Mouse (Mus musculus) brain, embryonic 14.5 days (tissue): Measurements from ENCODE around the gene Hivep1. TPM values are rescaled to one million over a fixed set of nuclear protein-coding genes. Genes with fewer than 3 reads are reported as not detected.

Source experiments
- DNase-seq: peaks from one replicate; pipeline ENCODE4 v3.0.0-alpha.2; 2011; ENCODE audit warnings: low read depth
- CTCF ChIP-seq: fragments of 200-500 bp; IDR thresholded peaks from 2 replicates; pipeline ENCODE4 v1.5.1; 2012; ENCODE audit warnings: inconsistent platforms, mild to moderate bottlenecking, moderate library complexity, borderline replicate concordance; ENCODE audit not compliant: insufficient read depth, insufficient read length; ENCODE audit errors: extremely low read depth
- POLR2A ChIP-seq: fragments of 200-500 bp; IDR thresholded peaks from 2 replicates; pipeline ENCODE4 v1.6.1; 2012; ENCODE audit warnings: mild to moderate bottlenecking, inconsistent platforms, borderline replicate concordance; ENCODE audit not compliant: poor library complexity, insufficient read depth, insufficient read length, severe bottlenecking; ENCODE audit errors: extremely low read depth
- polyA plus RNA-seq: library from polyadenylated mRNA; depleted of rRNA; stranded (reverse); fragments of >200 nt; gene quantifications from 2 replicates; pipeline ENCODE4 v1.2.3, GENCODE M21; 2012

Gene Hivep1
- polyA plus RNA-seq, 1 experiment = 43.0 TPM

DNA sequence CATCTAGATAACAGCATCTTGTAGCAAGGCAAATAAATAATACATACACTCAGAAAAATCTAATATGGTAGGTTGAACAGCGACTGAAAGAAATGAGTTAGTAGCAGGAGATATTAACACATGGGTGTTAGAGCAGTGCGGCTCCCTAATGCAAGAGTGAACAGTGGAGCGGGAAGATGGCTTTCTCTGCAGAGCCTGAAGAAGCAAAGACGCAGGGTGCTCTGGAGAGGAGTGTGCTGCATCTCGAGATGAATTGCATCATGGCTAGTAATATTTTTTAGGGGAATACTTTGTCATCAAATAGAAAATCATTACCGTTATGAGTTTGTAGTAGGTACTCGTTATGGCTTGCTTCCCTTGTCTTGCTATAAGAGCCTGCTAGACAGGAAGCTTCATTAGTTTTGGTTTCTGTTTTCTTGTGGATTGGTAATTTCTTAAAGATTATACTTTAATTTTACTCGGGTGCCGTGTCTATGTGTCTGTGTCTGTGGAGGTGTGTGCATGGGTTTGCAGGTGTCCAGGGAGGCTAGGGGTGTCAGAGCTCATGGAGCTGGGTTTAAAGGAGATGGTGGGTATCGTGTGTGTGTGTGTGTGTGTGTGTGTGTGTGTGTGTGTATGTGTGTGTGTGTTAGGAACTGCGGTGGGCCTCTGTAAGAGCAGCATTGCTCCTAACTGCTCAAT, 51.8 kb downstream of the Hivep1 start:
- TF ChIP-seq CTCF (no peak), POLR2A (no peak)
- DNase-seq = peak; percentile 53

DNA sequence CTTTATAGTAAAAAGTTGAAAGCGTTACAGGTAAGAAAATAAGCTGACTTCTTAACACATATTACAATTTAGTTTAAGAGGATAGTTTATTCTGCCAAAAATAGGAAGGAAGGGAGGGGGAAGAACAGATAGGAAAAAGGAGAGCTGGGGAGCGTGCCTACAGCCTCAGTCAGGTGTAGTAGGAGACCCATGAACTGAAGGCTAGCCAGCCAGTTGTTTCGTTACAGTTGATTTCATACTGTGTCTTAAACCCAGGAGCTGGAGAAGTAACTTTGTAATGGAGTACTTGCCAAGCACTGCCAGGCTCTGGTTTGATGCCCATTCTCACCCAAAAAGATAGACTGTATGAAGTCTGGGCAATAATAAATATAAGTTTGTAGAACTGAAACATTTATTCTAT, 52.5 kb downstream of the Hivep1 start:
- no peak for DNase-seq
- TF ChIP-seq CTCF (no peak), POLR2A (no peak)

GRCm38 (mm10) chr13:42108483-42109215, 56.8 kb downstream of the Hivep1 start:
- TF ChIP-seq POLR2A = no peak
- no peak for TF ChIP-seq CTCF
- no peak for DNase-seq

DNA sequence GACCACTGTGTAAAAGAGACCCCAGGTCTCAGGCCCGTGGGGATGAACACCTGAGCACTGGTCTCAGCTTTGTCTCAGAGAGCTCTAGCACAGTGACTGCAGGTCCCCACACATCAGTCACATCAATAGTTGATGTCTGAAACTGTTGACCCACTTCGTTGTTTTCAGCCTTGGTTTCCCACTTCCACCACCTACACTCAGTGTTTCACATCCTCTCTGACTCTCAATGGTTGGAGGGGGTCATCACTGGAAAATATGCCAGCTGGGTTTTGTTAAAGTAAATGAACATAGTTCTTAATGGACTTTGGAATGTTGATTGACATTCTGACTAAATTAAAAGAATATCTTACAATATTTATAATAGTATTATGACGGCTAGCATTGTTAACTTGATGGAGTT, 58.6 kb downstream of the Hivep1 start:
- TF ChIP-seq CTCF (no peak), POLR2A (no peak)
- DNase-seq = no peak

GRCm38 (mm10) chr13:42112071-42112470, 60.2 kb downstream of the Hivep1 start:
- DNase-seq = no peak
- TF ChIP-seq POLR2A (no peak), CTCF (no peak)

- DNase-seq = no peak
- no peak for TF ChIP-seq CTCF
- no peak for TF ChIP-seq POLR2A
These were observed 60.9 kb downstream of the Hivep1 start for GRCm38 (mm10) chr13:42112748-42113147.

DNA sequence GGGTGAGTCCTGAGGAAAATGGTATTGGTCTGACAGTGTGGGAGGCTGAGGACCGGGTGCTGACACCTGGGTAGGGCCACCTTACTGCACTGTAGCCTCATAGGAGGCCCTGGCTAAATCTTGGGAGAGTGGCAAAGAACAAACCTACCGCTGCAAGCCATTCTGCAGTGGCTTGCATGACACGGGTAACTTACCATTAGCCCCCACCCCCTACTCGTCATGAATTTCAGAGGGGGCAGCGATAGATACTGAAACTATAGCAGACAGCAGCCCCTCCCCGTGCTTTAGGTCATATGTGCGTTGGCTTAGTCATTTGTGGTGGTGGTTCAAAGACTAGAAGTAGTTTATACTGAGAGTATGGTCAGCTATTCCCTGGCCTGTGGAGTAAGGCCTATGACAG, 61.8 kb downstream of the Hivep1 start:
- no peak for TF ChIP-seq POLR2A
- no peak for TF ChIP-seq CTCF
- DNase-seq = no peak

DNA sequence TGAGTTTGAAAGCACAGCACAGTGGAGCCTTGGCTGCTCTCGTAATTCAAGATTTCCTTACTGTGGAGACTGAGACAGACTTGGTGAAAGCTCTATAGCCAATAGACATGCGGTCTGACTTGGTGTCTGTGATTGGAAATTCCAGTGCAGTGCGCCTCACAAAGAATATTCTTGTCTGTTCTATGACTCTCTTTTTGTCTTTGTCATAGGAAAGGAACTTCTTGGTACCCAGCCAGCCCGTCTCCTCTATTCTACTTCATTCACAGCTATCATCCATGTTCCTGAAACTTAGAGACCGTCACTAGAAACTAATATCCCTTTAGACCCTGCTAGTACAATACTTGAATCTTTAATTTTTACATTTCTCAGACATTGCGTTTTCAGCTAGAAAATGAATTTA, 64.5 kb downstream of the Hivep1 start:
- TF ChIP-seq CTCF (no peak), POLR2A (no peak)
- no peak for DNase-seq

- no peak for DNase-seq
These were observed 67.2 kb downstream of the Hivep1 start for GRCm38 (mm10) chr13:42119062-42119461.

DNA sequence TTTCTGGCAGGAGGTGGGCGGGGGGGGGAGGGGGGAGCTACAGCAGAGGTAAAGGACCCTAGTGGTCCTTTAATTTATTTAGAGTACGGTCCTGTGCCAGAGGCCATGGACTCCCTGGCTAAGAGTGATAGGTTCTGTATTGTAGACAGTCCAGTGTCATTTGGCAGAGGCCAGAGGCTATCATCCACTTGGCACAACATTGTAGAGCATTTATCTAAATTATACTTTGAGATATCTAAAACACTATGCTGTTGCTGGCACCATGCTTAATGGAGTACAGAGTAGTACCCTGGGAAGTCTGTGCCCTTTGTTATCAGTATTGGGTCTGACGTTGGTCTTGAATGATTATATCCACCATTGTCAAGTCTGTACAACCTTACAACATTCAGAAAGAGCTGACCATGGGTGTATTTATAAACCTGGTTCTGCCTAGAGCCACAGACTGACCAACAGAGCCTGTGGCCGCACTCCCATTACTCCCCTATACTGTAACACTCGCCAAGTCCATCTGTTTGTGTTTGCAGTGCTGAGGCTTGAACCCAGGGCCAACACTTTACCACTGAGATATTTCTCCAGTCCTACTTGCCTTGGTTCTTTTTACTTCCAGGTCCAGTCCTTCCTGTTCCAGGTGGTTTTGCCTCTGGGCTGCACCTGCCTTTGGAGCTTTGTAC, 69.4 kb downstream of the Hivep1 start:
- DNase-seq = no peak
- TF ChIP-seq POLR2A (no peak), CTCF (no peak)

More at GRCm38 (mm10) chr13:42119062-42119461, 67.2 kb downstream of the Hivep1 start:
- TF ChIP-seq CTCF (no peak), POLR2A (no peak)

DNA sequence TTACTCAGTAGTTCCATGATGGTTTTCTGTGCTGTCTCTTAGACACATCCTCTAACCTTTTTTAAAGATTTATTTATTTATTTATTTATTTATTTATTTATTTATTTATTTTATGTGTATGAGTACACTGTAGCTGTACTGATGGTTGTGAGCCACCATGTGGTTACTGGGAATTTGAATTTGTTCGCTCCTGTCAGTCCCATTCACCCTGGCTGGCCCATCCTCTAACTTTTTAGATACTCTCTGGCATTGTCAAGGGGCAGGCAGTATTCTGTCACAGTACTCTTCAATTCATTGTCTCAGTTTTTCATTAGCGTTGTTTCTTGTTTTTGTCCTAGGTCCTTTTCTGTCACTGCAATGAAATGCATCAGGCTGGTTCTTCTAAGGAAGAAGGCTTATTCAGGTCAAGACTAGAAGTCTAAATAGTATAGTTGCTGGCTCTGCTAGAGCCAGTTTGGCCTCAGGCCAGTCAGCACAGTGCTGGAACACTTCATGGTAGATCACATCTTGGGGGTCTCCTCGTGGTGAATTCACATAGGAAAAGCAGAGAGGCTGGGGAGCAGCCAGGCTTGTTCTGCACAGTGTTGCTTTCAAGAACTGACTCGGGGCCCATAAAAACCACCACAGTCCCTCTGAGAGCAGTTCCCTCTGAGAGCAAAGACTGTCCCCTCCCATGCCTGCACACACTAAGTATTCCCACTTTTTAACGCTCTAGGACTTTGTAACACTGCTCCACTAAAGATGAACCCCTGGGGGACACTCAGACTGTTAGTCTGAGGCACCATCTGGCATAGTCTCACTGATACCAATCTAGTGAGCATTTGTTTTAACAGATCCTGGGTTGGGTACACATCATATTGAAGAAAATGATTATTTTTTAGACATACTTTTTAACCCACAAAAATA, 70.2 kb downstream of the Hivep1 start:
- TF ChIP-seq CTCF = no peak
- no peak for DNase-seq

- DNase-seq = no peak
- TF ChIP-seq CTCF (peak; percentile 21; the same call in 1 of the 2 replicates), POLR2A (no peak)
These were observed 92.8 kb downstream of the Hivep1 start for GRCm38 (mm10) chr13:42144627-42145026.
